Mouse (Mus musculus) adrenal gland (tissue): ENCODE data around the gene Gm21188.
"Not testable (repeated sequence)": the region's sequence is repeated elsewhere in the genome, so short reads cannot be mapped to it uniquely, and the experiment has no call there.

Experiments used
- intact Hi-C: fragments of 180-260 bp; cut with DNase I; formaldehyde crosslinking; loops from one replicate; pipeline ENCODE4 v1.15.1; 2025
- long read RNA-seq, 2 experiments: library from polyadenylated mRNA; unstranded; transcript quantifications; one replicate each; pipeline ENCODE4 v2.0.0; 2020; ENCODE audit warnings: borderline replicate concordance in 1 of 2; ENCODE audit not compliant: insufficient replicate concordance in 1 of 2

The Gm21188 gene
- long read RNA-seq, experiment 1, result 0 reads
- long read RNA-seq, experiment 2, result 0 reads

- intact Hi-C loops, result not testable (repeated sequence)
These were observed at the start of gene Gm21188 for GRCm38 (mm10) chr13:120052085-120052484. TSS of gene Gm21188 (minus strand) at chr13:120052194.

- intact Hi-C loops, result not testable (repeated sequence)
These were observed 47.3 kb upstream of the Gm21188 start for GRCm38 (mm10) chr13:120099327-120099726.

- intact Hi-C loops, result not testable (repeated sequence)
These were observed 44.9 kb upstream of the Gm21188 start for GRCm38 (mm10) chr13:120096938-120097256.

- intact Hi-C loops, result not testable (repeated sequence)
These were observed 44.4 kb upstream of the Gm21188 start for GRCm38 (mm10) chr13:120096241-120096937.

- intact Hi-C loops, result not testable (repeated sequence)
These were observed 41.0 kb upstream of the Gm21188 start for GRCm38 (mm10) chr13:120092950-120093349.

GRCm38 (mm10) chr13:120079644-120080043 lies 27.6 kb upstream of the Gm21188 start:
- intact Hi-C loops, result not testable (repeated sequence)

GRCm38 (mm10) chr13:120070878-120071277 lies 18.9 kb upstream of the Gm21188 start:
- intact Hi-C loops, result not testable (repeated sequence)

- intact Hi-C loops, result not testable (repeated sequence)
These were observed 18.1 kb upstream of the Gm21188 start for GRCm38 (mm10) chr13:120070012-120070598.

GRCm38 (mm10) chr13:120063439-120064089 lies 11.6 kb upstream of the Gm21188 start:
- intact Hi-C loops, result not testable (repeated sequence)

- intact Hi-C loops, result not testable (repeated sequence)
These were observed 10.9 kb upstream of the Gm21188 start for GRCm38 (mm10) chr13:120062903-120063302.

GRCm38 (mm10) chr13:120048608-120049007 lies 3.4 kb downstream of the Gm21188 start:
- intact Hi-C loops, result not testable (repeated sequence)

GRCm38 (mm10) chr13:120048186-120048585 lies 3.8 kb downstream of the Gm21188 start:
- intact Hi-C loops, result not testable (repeated sequence)

- intact Hi-C loops, result not testable (repeated sequence)
These were observed 5.4 kb downstream of the Gm21188 start for GRCm38 (mm10) chr13:120046422-120047209.

GRCm38 (mm10) chr13:120041145-120041544 lies 10.8 kb downstream of the Gm21188 start:
- intact Hi-C loops, result not testable (repeated sequence)

GRCm38 (mm10) chr13:120037881-120038280 lies 14.1 kb downstream of the Gm21188 start:
- intact Hi-C loops, result not testable (repeated sequence)

GRCm38 (mm10) chr13:120036577-120037115 lies 15.3 kb downstream of the Gm21188 start:
- intact Hi-C loops, result not testable (repeated sequence)

- intact Hi-C loops, result not testable (repeated sequence)
These were observed 16.8 kb downstream of the Gm21188 start for GRCm38 (mm10) chr13:120035151-120035550.

- intact Hi-C loops, result not testable (repeated sequence)
These were observed 17.4 kb downstream of the Gm21188 start for GRCm38 (mm10) chr13:120034637-120035036.

GRCm38 (mm10) chr13:120033516-120034190 lies 18.3 kb downstream of the Gm21188 start:
- intact Hi-C loops, result not testable (repeated sequence)

- intact Hi-C loops, result not testable (repeated sequence)
These were observed 20.3 kb downstream of the Gm21188 start for GRCm38 (mm10) chr13:120031676-120032075.

- intact Hi-C loops, result not testable (repeated sequence)
These were observed 24.6 kb downstream of the Gm21188 start for GRCm38 (mm10) chr13:120027368-120027767.
